Comparison of ENCODE assay signal across 13 mouse cellular contexts in genomic region chr19:36477684-36478083, GRCm38 (mm10).
DNase-seq lines count a peak whose midpoint lies in the region; ATAC-seq and TF ChIP-seq lines count a peak whose summit lies in the region.
"Had no signal": no experiment of that assay in that cellular context is flagged by ENCODE, and none has a peak within 500 bp of the region (broad histone marks: within the 10 kb centered on the region; RNA-seq: fewer than 3 reads in every experiment).

No protein-coding gene starts in this region.

- TF ChIP-seq CTCF in cortical plate, adult 2 months (IDR thresholded peaks at IDR 0.05; ENCODE audit: extremely low read depth, insufficient read depth, low read length): no peak

- intact Hi-C loops in heart, postnatal 36 days (cut with DNase I): loop anchor here (10.0 kb wide), 1 partner anchor 447 kb away; the partner anchor contains the start of gene Btaf1

- TF ChIP-seq POLR2A in cortical plate, adult 2 months (IDR thresholded peaks at IDR 0.05; ENCODE audit: extremely low read depth, insufficient read depth, low read length): no peak

- WGBS in heart, embryonic 10.5 days: 46% methylated on average over 5 of the region's 5 CpGs
- 51% methylated on average over 5 of the region's 5 CpGs for WGBS in liver, embryonic 11.5 days
- WGBS in liver, embryonic 12.5 days (ENCODE audit: insufficient replicate concordance): 29% methylated on average over 5 of the region's 5 CpGs
- 76% methylated on average over 5 of the region's 5 CpGs for WGBS in midbrain, embryonic 16.5 days

- no peaks in the 10 kb centered on the region for H3K36me3 ChIP-seq in heart, embryonic 10.5 days
- no peaks in the 10 kb centered on the region for H3K36me3 ChIP-seq in liver, embryonic 11.5 days (ENCODE audit: control insufficient read depth, insufficient read depth, low read length)
- H3K36me3 ChIP-seq in liver, embryonic 12.5 days: no peaks in the 10 kb centered on the region
- H3K36me3 ChIP-seq in midbrain, embryonic 16.5 days (ENCODE audit: control insufficient read depth, insufficient read depth, low read length): no peaks in the 10 kb centered on the region
- H3K36me3 ChIP-seq: hindbrain, embryonic 10.5 days; midbrain, embryonic 15.5 days had no signal

- no peak for ATAC-seq in liver, embryonic 11.5 days (replicated peaks; ENCODE audit: low FRiP score)
- no peak for ATAC-seq in liver, embryonic 12.5 days
- ATAC-seq in midbrain, embryonic 16.5 days: no peak
- ATAC-seq: midbrain, embryonic 15.5 days had no signal

- no peaks in the 10 kb centered on the region for H3K27me3 ChIP-seq in heart, embryonic 10.5 days (ENCODE audit: insufficient read depth, poor library complexity, severe bottlenecking)
- H3K27me3 ChIP-seq in liver, embryonic 11.5 days (replicated peaks; ENCODE audit: control insufficient read depth, insufficient read depth, low read length): no peaks in the 10 kb centered on the region
- H3K27me3 ChIP-seq in liver, embryonic 12.5 days (replicated peaks): no peaks in the 10 kb centered on the region
- no peaks in the 10 kb centered on the region for H3K27me3 ChIP-seq in midbrain, embryonic 16.5 days (ENCODE audit: control insufficient read depth, insufficient read depth, low read depth, low read length)
- H3K27me3 ChIP-seq: midbrain, embryonic 15.5 days had no signal

- no peaks in the 10 kb centered on the region for H3K9me3 ChIP-seq in heart, embryonic 10.5 days
- H3K9me3 ChIP-seq in liver, embryonic 11.5 days (ENCODE audit: control insufficient read depth, low read length): no peaks in the 10 kb centered on the region
- H3K9me3 ChIP-seq in liver, embryonic 12.5 days (replicated peaks): no peaks in the 10 kb centered on the region
- no peaks in the 10 kb centered on the region for H3K9me3 ChIP-seq in midbrain, embryonic 16.5 days (replicated peaks; ENCODE audit: control insufficient read depth, low read length, poor library complexity, severe bottlenecking)
- H3K9me3 ChIP-seq: hindbrain, embryonic 10.5 days; midbrain, embryonic 15.5 days had no signal

- H3K4me1 ChIP-seq in heart, embryonic 10.5 days: peaks cover 5% of the 10 kb centered on the region
- no peaks in the 10 kb centered on the region for H3K4me1 ChIP-seq in liver, embryonic 11.5 days (replicated peaks; ENCODE audit: control insufficient read depth, insufficient read depth, low read length)
- H3K4me1 ChIP-seq in liver, embryonic 12.5 days: no peaks in the 10 kb centered on the region
- no peaks in the 10 kb centered on the region for H3K4me1 ChIP-seq in cortical plate, adult 2 months (ENCODE audit: control insufficient read depth, insufficient read depth, low read length)
- no peaks in the 10 kb centered on the region for H3K4me1 ChIP-seq in midbrain, embryonic 16.5 days (ENCODE audit: control insufficient read depth, insufficient read depth, low read length)
- H3K4me1 ChIP-seq: midbrain, embryonic 15.5 days had no signal

- no peak overlapping the region for H3K9ac ChIP-seq in liver, embryonic 11.5 days (ENCODE audit: low read depth, low read length)
- H3K9ac ChIP-seq in liver, embryonic 12.5 days: no peak overlapping the region
- H3K9ac ChIP-seq in midbrain, embryonic 16.5 days (ENCODE audit: low read depth, low read length): no peak overlapping the region
- H3K9ac ChIP-seq: midbrain, embryonic 15.5 days had no signal

- H3K27ac ChIP-seq in heart, embryonic 10.5 days: peak overlapping the region; percentile 36; the same call in 1 of the 2 replicates
- H3K27ac ChIP-seq in liver, embryonic 11.5 days (ENCODE audit: low read depth, low read length): no peak overlapping the region
- H3K27ac ChIP-seq in liver, embryonic 12.5 days: no peak overlapping the region
- H3K27ac ChIP-seq in cortical plate, adult 2 months (ENCODE audit: insufficient read depth, low read length): no peak overlapping the region
- no peak overlapping the region for H3K27ac ChIP-seq in midbrain, embryonic 16.5 days (ENCODE audit: low read length)
- H3K27ac ChIP-seq: hindbrain, embryonic 10.5 days; midbrain, embryonic 15.5 days had no signal

- H3K4me3 ChIP-seq in heart, embryonic 10.5 days: no peak overlapping the region; the same call in 1 of the 2 replicates
- no peak overlapping the region for H3K4me3 ChIP-seq in liver, embryonic 11.5 days (ENCODE audit: low read depth, low read length)
- H3K4me3 ChIP-seq in liver, embryonic 12.5 days: no peak overlapping the region
- H3K4me3 ChIP-seq in cortical plate, adult 2 months (ENCODE audit: insufficient read depth, low read length): 0 out of 2 replicates have a peak overlapping the region, but pooled peaks have one; percentile 1
- no peak overlapping the region for H3K4me3 ChIP-seq in midbrain, embryonic 16.5 days (ENCODE audit: low read depth, low read length)
- H3K4me3 ChIP-seq: hindbrain, embryonic 10.5 days; midbrain, embryonic 15.5 days had no signal

- DNase-seq in heart, embryonic 10.5 days (ENCODE audit: low spot score): no peak
- DNase-seq in heart, postnatal 36 days: no peak
- DNase-seq in liver, embryonic 11.5 days (ENCODE audit: low spot score): no peak
- DNase-seq in thymus, postnatal 25 days: peak; percentile 49
- no peak for DNase-seq in liver
- DNase-seq: cerebellum, postnatal 14 days; kidney, postnatal 14 days; lung, adult 2 months had no signal

- H3K4me2 ChIP-seq in liver, embryonic 11.5 days: peak overlapping the region; percentile 20; the same call in 1 of the 2 replicates
- H3K4me2 ChIP-seq in liver, embryonic 12.5 days: no peak overlapping the region
- H3K4me2 ChIP-seq in midbrain, embryonic 16.5 days (ENCODE audit: low read length): no peak overlapping the region
- H3K4me2 ChIP-seq: midbrain, embryonic 15.5 days had no signal
